Mouse (Mus musculus) olfactory bulb, adult 2 months (tissue): Measurements from ENCODE around the gene Cluap1. TPM values are rescaled to one million over a fixed set of nuclear protein-coding genes. Genes with fewer than 3 reads are reported as not detected.
"Not testable (repeated sequence)": the region's sequence is repeated elsewhere in the genome, so short reads cannot be mapped to it uniquely, and the experiment has no call there.

Experiments
- H3K27ac ChIP-seq: fragments of 200-500 bp; 2 replicates; pipeline ENCODE4 v1.5.1; 2012; ENCODE audit warnings: low read depth, low read length; ENCODE audit not compliant: insufficient read depth
- H3K4me1 ChIP-seq: fragments of 200-500 bp; 2 replicates; pipeline ENCODE4 v1.6.1; 2012; ENCODE audit warnings: low read length; ENCODE audit not compliant: control insufficient read depth, insufficient read depth
- H3K4me3 ChIP-seq: fragments of 200-500 bp; 2 replicates; pipeline ENCODE4 v1.5.1; 2012; ENCODE audit warnings: mild to moderate bottlenecking, low read depth, low read length, moderate library complexity; ENCODE audit not compliant: insufficient read depth
- CTCF ChIP-seq: fragments of 200-500 bp; IDR thresholded peaks from 2 replicates; pipeline ENCODE4 v1.5.1; 2012; ENCODE audit warnings: low read depth, mild to moderate bottlenecking, low read length, moderate library complexity; ENCODE audit not compliant: insufficient read depth
- POLR2A ChIP-seq: fragments of 200-500 bp; IDR thresholded peaks from 2 replicates; pipeline ENCODE4 v1.6.1; 2012; ENCODE audit warnings: mild to moderate bottlenecking, low read depth, low read length, moderate library complexity; ENCODE audit not compliant: insufficient read depth
- WGBS: fragments of 180-500 bp; shearing (Covaris S2); methylation state at CpG from one replicate; pipeline ENCODE4 v1.1.7; 2018; 5-methylcytosine and 5-hydroxymethylcytosine counted together
- polyA plus RNA-seq: library from polyadenylated mRNA; stranded (reverse); fragments of >200 nt; gene quantifications from 2 replicates; pipeline ENCODE4 v1.2.4, GENCODE M21; 2012; ENCODE audit warnings: low replicate concordance; ENCODE audit not compliant: missing spikeins, insufficient read depth, insufficient read length

The Cluap1 gene
- polyA plus RNA-seq, 1 experiment: not detected

- H3K4me1 ChIP-seq: no peaks in the 10 kb centered on the region
- TF ChIP-seq POLR2A: no peak
- TF ChIP-seq CTCF: no peak
- H3K27ac ChIP-seq: no peak overlapping the region
- 74% methylated on average over 7 of the region's 7 CpGs for WGBS
- no peak overlapping the region for H3K4me3 ChIP-seq
Measured at GRCm38 (mm10) chr16:3929151-3929550, 20.6 kb downstream of the Cluap1 start.

GRCm38 (mm10) chr16:3933536-3933935 lies 24.9 kb downstream of the Cluap1 start:
- TF ChIP-seq POLR2A: no peak
- no peak for TF ChIP-seq CTCF
- no peaks in the 10 kb centered on the region for H3K4me1 ChIP-seq
- H3K4me3 ChIP-seq: no peak overlapping the region
- 95% methylated on average over 6 of the region's 6 CpGs for WGBS
- no peak overlapping the region for H3K27ac ChIP-seq

GRCm38 (mm10) chr16:3934091-3934490 lies 25.5 kb downstream of the Cluap1 start:
- Histone ChIP-seq H3K4me1 (no peaks in the 10 kb centered on the region), H3K4me3 (no peak overlapping the region), H3K27ac (no peak overlapping the region)
- 98% methylated on average over 1 of the region's 1 CpGs for whole genome bisulfite sequencing
- TF ChIP-seq POLR2A (no peak), CTCF (no peak)

- no peak overlapping the region for H3K27ac ChIP-seq
- H3K4me3 ChIP-seq: no peak overlapping the region
- no peaks in the 10 kb centered on the region for H3K4me1 ChIP-seq
- TF ChIP-seq POLR2A: no peak
- TF ChIP-seq CTCF: no peak
- WGBS: 92% methylated on average over 4 of the region's 4 CpGs
Measured at GRCm38 (mm10) chr16:3934701-3935100, 26.1 kb downstream of the Cluap1 start.

GRCm38 (mm10) chr16:3951141-3951540 lies 42.5 kb downstream of the Cluap1 start:
- 100% methylated on average over 1 of the region's 1 CpGs for WGBS
- no peak overlapping the region for H3K4me3 ChIP-seq
- no peak for TF ChIP-seq CTCF
- TF ChIP-seq POLR2A: no peak
- H3K27ac ChIP-seq: no peak overlapping the region
- H3K4me1 ChIP-seq: peaks cover 2% of the 10 kb centered on the region; the same call in 1 of the 2 replicates

- no peak overlapping the region for H3K4me3 ChIP-seq
- 82% methylated on average over 6 of the region's 6 CpGs for WGBS
- H3K4me1 ChIP-seq: no peaks in the 10 kb centered on the region
- H3K27ac ChIP-seq: no peak overlapping the region
- TF ChIP-seq POLR2A (no peak), CTCF (no peak)
Measured at GRCm38 (mm10) chr16:3956369-3956768, 47.8 kb downstream of the Cluap1 start.

- TF ChIP-seq POLR2A: no peak
- no peak for TF ChIP-seq CTCF
- H3K27ac ChIP-seq: peak overlapping the region; percentile 56; the same call in 1 of the 2 replicates
Measured at GRCm38 (mm10) chr16:3959261-3959660, 50.7 kb downstream of the Cluap1 start.

GRCm38 (mm10) chr16:3964990-3965389 lies 56.4 kb downstream of the Cluap1 start:
- Histone ChIP-seq H3K4me3 (no peak overlapping the region), H3K4me1 (peaks cover 3% of the 10 kb centered on the region; the same call in 1 of the 2 replicates), H3K27ac (no peak overlapping the region)
- WGBS: 80% methylated on average over 10 of the region's 10 CpGs
- TF ChIP-seq POLR2A (no peak), CTCF (no peak)

More at GRCm38 (mm10) chr16:3959261-3959660, 50.7 kb downstream of the Cluap1 start:
- H3K4me1 ChIP-seq: no peaks in the 10 kb centered on the region
- no peak overlapping the region for H3K4me3 ChIP-seq
- 45% methylated on average over 2 of the region's 2 CpGs for WGBS

GRCm38 (mm10) chr16:3965534-3965933 lies 56.9 kb downstream of the Cluap1 start:
- Histone ChIP-seq H3K4me3 (no peak overlapping the region), H3K4me1 (peaks cover 3% of the 10 kb centered on the region; the same call in 1 of the 2 replicates), H3K27ac (no peak overlapping the region)
- WGBS: 84% methylated on average over 3 of the region's 3 CpGs
- TF ChIP-seq CTCF: no peak
- TF ChIP-seq POLR2A: no peak

GRCm38 (mm10) chr16:3974456-3974855 lies 65.9 kb downstream of the Cluap1 start:
- H3K4me3 ChIP-seq, H3K4me1 ChIP-seq, H3K27ac ChIP-seq: not testable (repeated sequence)
- WGBS: 94% methylated on average over 19 of the region's 19 CpGs
